In genomic region chr17:28361921-28362652, GRCm38 (mm10) we compare ENCODE assay signal across 10 mouse cellular contexts. TPM values are rescaled to one million over a fixed set of nuclear protein-coding genes. Genes with fewer than 3 reads are reported as not detected.
DNase-seq lines count a peak whose midpoint lies in the region; ATAC-seq and TF ChIP-seq lines count a peak whose summit lies in the region.
"Had no signal": no experiment of that assay in that cellular context is flagged by ENCODE, and none has a peak within 500 bp of the region (broad histone marks: within the 10 kb centered on the region; RNA-seq: fewer than 3 reads in every experiment).

No protein-coding gene starts in this region.

- H3K4me2 ChIP-seq in kidney, embryonic 14.5 days (replicated peaks; ENCODE audit: low read depth, low read length): peak overlapping the region; percentile 39
- H3K4me2 ChIP-seq in embryonic facial prominence, embryonic 14.5 days (ENCODE audit: low read depth, low read length): peak overlapping the region; percentile 65
- H3K4me2 ChIP-seq in intestine, embryonic 16.5 days (ENCODE audit: low read depth, low read length): peak overlapping the region; percentile 57
- peak overlapping the region; percentile 55 for H3K4me2 ChIP-seq in neural tube, embryonic 13.5 days

- DNase-seq in kidney, postnatal 36 days: no peak
- DNase-seq in embryonic facial prominence, embryonic 14.5 days (ENCODE audit: low spot score): no peak
- no peak for DNase-seq in cerebellum, adult 2 months
- DNase-seq in layer of hippocampus, adult 11-12 months (ENCODE audit: low spot score): no peak
- DNase-seq in gastrocnemius, adult 2 months: no peak
- DNase-seq: kidney, adult 9 months had no signal

- H3K4me3 ChIP-seq in kidney, embryonic 14.5 days (ENCODE audit: low read length): peak overlapping the region; percentile 32
- H3K4me3 ChIP-seq in embryonic facial prominence, embryonic 14.5 days (ENCODE audit: low read depth, low read length): peak overlapping the region; percentile 33
- peak overlapping the region; percentile 33 for H3K4me3 ChIP-seq in intestine, embryonic 16.5 days (ENCODE audit: low read length)
- H3K4me3 ChIP-seq in neural tube, embryonic 13.5 days: peak overlapping the region; percentile 29
- H3K4me3 ChIP-seq in cerebellum, adult 2 months (replicated peaks; ENCODE audit: insufficient read depth, low read depth, low read length): no peak overlapping the region
- no peak overlapping the region for H3K4me3 ChIP-seq in gastrocnemius, adult 2 months
- H3K4me3 ChIP-seq: liver, embryonic 15.5 days had no signal

- H3K9ac ChIP-seq in kidney, embryonic 14.5 days (ENCODE audit: low read depth, low read length): peak overlapping the region; percentile 25; the same call in 1 of the 2 replicates
- peak overlapping the region; percentile 57 for H3K9ac ChIP-seq in embryonic facial prominence, embryonic 14.5 days (ENCODE audit: low read depth, low read length)
- peak overlapping the region; percentile 54; the same call in 1 of the 2 replicates for H3K9ac ChIP-seq in intestine, embryonic 16.5 days (ENCODE audit: low read depth, low read length)
- H3K9ac ChIP-seq in neural tube, embryonic 13.5 days: no peak overlapping the region
- H3K9ac ChIP-seq: liver, embryonic 15.5 days had no signal

- TF ChIP-seq POLR2A in cerebellum, adult 2 months (IDR thresholded peaks at IDR 0.05; ENCODE audit: borderline replicate concordance, insufficient read depth, low read length): no peak

- no peaks in the 10 kb centered on the region for H3K9me3 ChIP-seq in kidney, embryonic 14.5 days (ENCODE audit: control insufficient read depth, low read length)
- no peaks in the 10 kb centered on the region for H3K9me3 ChIP-seq in embryonic facial prominence, embryonic 14.5 days (ENCODE audit: control insufficient read depth, low read length)
- H3K9me3 ChIP-seq in intestine, embryonic 16.5 days (ENCODE audit: control insufficient read depth, low read length): 0 out of 2 replicates have a peak, but pooled peaks cover 3% of the 10 kb centered on the region
- H3K9me3 ChIP-seq in neural tube, embryonic 13.5 days: no peaks in the 10 kb centered on the region
- H3K9me3 ChIP-seq: liver, embryonic 15.5 days had no signal

- 29% methylated on average over 11 of the region's 11 CpGs for WGBS in kidney, embryonic 14.5 days
- WGBS in embryonic facial prominence, embryonic 14.5 days: 32% methylated on average over 11 of the region's 11 CpGs
- WGBS in intestine, embryonic 16.5 days: 41% methylated on average over 11 of the region's 11 CpGs
- 30% methylated on average over 11 of the region's 11 CpGs for WGBS in neural tube, embryonic 13.5 days
- 38% methylated on average over 11 of the region's 11 CpGs for WGBS in cerebellum, adult 2 months

- no peaks in the 10 kb centered on the region for H3K36me3 ChIP-seq in kidney, embryonic 14.5 days (ENCODE audit: control insufficient read depth, insufficient read depth, low read length)
- no peaks in the 10 kb centered on the region for H3K36me3 ChIP-seq in embryonic facial prominence, embryonic 14.5 days (ENCODE audit: control insufficient read depth, insufficient read depth, low read length)
- H3K36me3 ChIP-seq in intestine, embryonic 16.5 days (ENCODE audit: control insufficient read depth, insufficient read depth, low read length): no peaks in the 10 kb centered on the region
- H3K36me3 ChIP-seq in neural tube, embryonic 13.5 days: no peaks in the 10 kb centered on the region
- H3K36me3 ChIP-seq: liver, embryonic 15.5 days had no signal

- peaks cover 34% of the 10 kb centered on the region for H3K27me3 ChIP-seq in kidney, embryonic 14.5 days (ENCODE audit: control insufficient read depth, insufficient read depth, low read length)
- H3K27me3 ChIP-seq in embryonic facial prominence, embryonic 14.5 days (replicated peaks; ENCODE audit: control insufficient read depth, insufficient read depth, low read length): peaks cover 30% of the 10 kb centered on the region
- H3K27me3 ChIP-seq in intestine, embryonic 16.5 days (replicated peaks; ENCODE audit: control insufficient read depth, insufficient read depth, low read length): peaks cover 32% of the 10 kb centered on the region
- H3K27me3 ChIP-seq in neural tube, embryonic 13.5 days: peaks cover 87% of the 10 kb centered on the region
- H3K27me3 ChIP-seq in cerebellum, adult 2 months (ENCODE audit: control insufficient read depth, insufficient read depth, low read length): peaks cover 5% of the 10 kb centered on the region; the same call in 1 of the 2 replicates

- H3K4me1 ChIP-seq in kidney, embryonic 14.5 days (ENCODE audit: control insufficient read depth, insufficient read depth, low read length): peaks cover 25% of the 10 kb centered on the region
- peaks cover 23% of the 10 kb centered on the region for H3K4me1 ChIP-seq in embryonic facial prominence, embryonic 14.5 days (ENCODE audit: control insufficient read depth, insufficient read depth, low read length)
- peaks cover 20% of the 10 kb centered on the region for H3K4me1 ChIP-seq in intestine, embryonic 16.5 days (ENCODE audit: control insufficient read depth, insufficient read depth, low read length)
- peaks cover 26% of the 10 kb centered on the region for H3K4me1 ChIP-seq in neural tube, embryonic 13.5 days (replicated peaks)
- no peaks in the 10 kb centered on the region for H3K4me1 ChIP-seq in cerebellum, adult 2 months (ENCODE audit: control insufficient read depth, insufficient read depth, low read length)

- H3K27ac ChIP-seq in kidney, embryonic 14.5 days (ENCODE audit: low read depth, low read length): no peak overlapping the region
- no peak overlapping the region for H3K27ac ChIP-seq in embryonic facial prominence, embryonic 14.5 days (replicated peaks; ENCODE audit: low read depth, low read length)
- H3K27ac ChIP-seq in intestine, embryonic 16.5 days (ENCODE audit: low read length): no peak overlapping the region
- no peak overlapping the region for H3K27ac ChIP-seq in neural tube, embryonic 13.5 days (replicated peaks)
- no peak overlapping the region for H3K27ac ChIP-seq in cerebellum, adult 2 months (ENCODE audit: insufficient read depth, low read length)
- H3K27ac ChIP-seq in gastrocnemius, adult 2 months: no peak overlapping the region
- H3K27ac ChIP-seq: liver, embryonic 15.5 days had no signal

- no peak for ATAC-seq in kidney, embryonic 14.5 days (ENCODE audit: low FRiP score, low TSS enrichment)
- ATAC-seq in embryonic facial prominence, embryonic 14.5 days (ENCODE audit: low read depth): 0 out of 2 replicates have a peak, but pooled peaks have one; percentile 27
- no peak for ATAC-seq in intestine, embryonic 16.5 days
- 0 out of 2 replicates have a peak, but pooled peaks have one; percentile 49 for ATAC-seq in neural tube, embryonic 13.5 days (ENCODE audit: low read depth)

- intact Hi-C loops in gastrocnemius, adult 2 months (cut with DNase I): no loop called here

- no peak for TF ChIP-seq CTCF in cerebellum, adult 2 months (IDR thresholded peaks at IDR 0.05; ENCODE audit: borderline replicate concordance, insufficient read depth, low read depth, low read length)
- TF ChIP-seq CTCF in gastrocnemius, adult 2 months (IDR thresholded peaks at IDR 0.05): no peak

RNA-seq across cellular contexts. Expression of gene Tulp1, which starts 2.9 kb away (rescaled TPM):
- 5.1 and 5.6 TPM in 2 replicates for polyA plus RNA-seq in kidney, embryonic 14.5 days (2014; fragmentation: Nextera tagmentation; extraction: Ambion mirVana)
- 3.9 and 6.0 TPM in 2 replicates for polyA plus RNA-seq in embryonic facial prominence, embryonic 14.5 days (2014; fragmentation: Nextera tagmentation; extraction: Ambion mirVana)
- 3.0 and 3.6 TPM in 2 replicates for polyA plus RNA-seq in intestine, embryonic 16.5 days (2015; fragmentation: Nextera tagmentation; extraction: Ambion mirVana)
- 2.7 and 2.8 TPM in 2 replicates for polyA plus RNA-seq in neural tube, embryonic 13.5 days (2015; fragmentation: Nextera tagmentation; extraction: Ambion mirVana)
- polyA plus RNA-seq in cerebellum, adult 2 months (2012; rRNA removed): 0.29 TPM in 1 of 2 replicates, not detected in the other
- not detected for total RNA-seq in gastrocnemius, adult 2 months (2021)

RNA-seq across cellular contexts. Expression of gene Tead3, which starts 11.5 kb away (rescaled TPM):
- 8.7 and 10.9 TPM in 2 replicates for polyA plus RNA-seq in kidney, embryonic 14.5 days (2014; fragmentation: Nextera tagmentation; extraction: Ambion mirVana)
- 11.3 and 12.0 TPM in 2 replicates for polyA plus RNA-seq in embryonic facial prominence, embryonic 14.5 days (2014; fragmentation: Nextera tagmentation; extraction: Ambion mirVana)
- 8.5 and 9.3 TPM in 2 replicates for polyA plus RNA-seq in intestine, embryonic 16.5 days (2015; fragmentation: Nextera tagmentation; extraction: Ambion mirVana)
- polyA plus RNA-seq in neural tube, embryonic 13.5 days (2015; fragmentation: Nextera tagmentation; extraction: Ambion mirVana): 2.1 and 2.8 TPM in 2 replicates
- polyA plus RNA-seq in cerebellum, adult 2 months (2012; rRNA removed): 2.3 and 3.2 TPM in 2 replicates
- total RNA-seq in gastrocnemius, adult 2 months (2021): 1 to 10 TPM; 6.9 to 7.4 TPM

RNA-seq across cellular contexts. Expression of gene Rpl10a, which starts 33.8 kb away (rescaled TPM):
- 911 and 1,064 TPM in 2 replicates for polyA plus RNA-seq in kidney, embryonic 14.5 days (2014; fragmentation: Nextera tagmentation; extraction: Ambion mirVana)
- 800 and 852 TPM in 2 replicates for polyA plus RNA-seq in embryonic facial prominence, embryonic 14.5 days (2014; fragmentation: Nextera tagmentation; extraction: Ambion mirVana)
- polyA plus RNA-seq in intestine, embryonic 16.5 days (2015; fragmentation: Nextera tagmentation; extraction: Ambion mirVana): 591 and 604 TPM in 2 replicates
- 381 and 408 TPM in 2 replicates for polyA plus RNA-seq in neural tube, embryonic 13.5 days (2015; fragmentation: Nextera tagmentation; extraction: Ambion mirVana)
- 808 and 827 TPM in 2 replicates for polyA plus RNA-seq in cerebellum, adult 2 months (2012; rRNA removed)
- 100 to 1,000 TPM; 382 to 410 TPM for total RNA-seq in gastrocnemius, adult 2 months (2021)

RNA-seq across cellular contexts. Expression of gene Fance, which starts 48.8 kb away (rescaled TPM):
- polyA plus RNA-seq in kidney, embryonic 14.5 days (2014; fragmentation: Nextera tagmentation; extraction: Ambion mirVana): 24.1 and 31.9 TPM in 2 replicates
- polyA plus RNA-seq in embryonic facial prominence, embryonic 14.5 days (2014; fragmentation: Nextera tagmentation; extraction: Ambion mirVana): 26.1 and 30.6 TPM in 2 replicates
- 20.2 and 21.8 TPM in 2 replicates for polyA plus RNA-seq in intestine, embryonic 16.5 days (2015; fragmentation: Nextera tagmentation; extraction: Ambion mirVana)
- 23.2 and 23.3 TPM in 2 replicates for polyA plus RNA-seq in neural tube, embryonic 13.5 days (2015; fragmentation: Nextera tagmentation; extraction: Ambion mirVana)
- 16.5 and 18.4 TPM in 2 replicates for polyA plus RNA-seq in cerebellum, adult 2 months (2012; rRNA removed)
- total RNA-seq in gastrocnemius, adult 2 months (2021): 10 to 100 TPM in 1 of 2 experiments, 1 to 10 TPM in 1; 9.4 to 11.2 TPM

Comparison
In these comparisons a context has a peak if more than half of its experiments do, and no peak if none do; other contexts are left out.
1. ATAC-seq: peak in embryonic facial prominence, embryonic 14.5 days (single experiment) and neural tube, embryonic 13.5 days (single experiment); none in kidney, embryonic 14.5 days (single experiment) and intestine, embryonic 16.5 days (single experiment).
2. H3K4me3 ChIP-seq: peak in kidney, embryonic 14.5 days (single experiment), embryonic facial prominence, embryonic 14.5 days (single experiment), intestine, embryonic 16.5 days (single experiment) and neural tube, embryonic 13.5 days (single experiment); none in cerebellum, adult 2 months (single experiment) and gastrocnemius, adult 2 months (single experiment).
3. Peak in every context shown above with its lines, with median percentiles within 50 percentile points of each other: H3K4me2 ChIP-seq.